Mouse (Mus musculus) cerebellum, adult 2 months (tissue): ENCODE results near the gene Katnbl1. TPM values are rescaled to one million over a fixed set of nuclear protein-coding genes. Genes with fewer than 3 reads are reported as not detected.

Experiments used
- DNase-seq, 2 experiments: peaks; one replicate each; pipeline ENCODE4 v3.0.0; 2021
- H3K27ac ChIP-seq: fragments of 200-500 bp; 2 replicates; pipeline ENCODE4 v1.5.1; 2012; ENCODE audit warnings: low read length, control low read depth, inconsistent platforms; ENCODE audit not compliant: insufficient read depth
- H3K27me3 ChIP-seq: fragments of 200-500 bp; 2 replicates; pipeline ENCODE4 v1.6.1; 2012; ENCODE audit warnings: inconsistent platforms, mild to moderate bottlenecking, low read length, moderate library complexity; ENCODE audit not compliant: control insufficient read depth, insufficient read depth
- H3K4me1 ChIP-seq: fragments of 200-500 bp; 2 replicates; pipeline ENCODE4 v1.6.1; 2011; ENCODE audit warnings: low read length; ENCODE audit not compliant: control insufficient read depth, insufficient read depth
- H3K4me3 ChIP-seq: fragments of 200-500 bp; replicated peaks from 2 replicates; pipeline ENCODE3; 2011; ENCODE audit warnings: mild to moderate bottlenecking, low read depth, low read length, control low read depth; ENCODE audit not compliant: insufficient read depth
- CTCF ChIP-seq: fragments of 200-500 bp; IDR thresholded peaks from 2 replicates; pipeline ENCODE4 v1.5.1; 2011; ENCODE audit warnings: low read depth, mild to moderate bottlenecking, control low read depth, low read length, moderate library complexity, borderline replicate concordance; ENCODE audit not compliant: insufficient read depth
- POLR2A ChIP-seq: fragments of 200-500 bp; IDR thresholded peaks from 2 replicates; pipeline ENCODE4 v1.6.1; 2011; ENCODE audit warnings: low read length, control low read depth, borderline replicate concordance; ENCODE audit not compliant: insufficient read depth
- WGBS: fragments of 180-500 bp; shearing (Covaris S2); methylation state at CpG from one replicate; pipeline ENCODE4 v1.1.7; 2018; 5-methylcytosine and 5-hydroxymethylcytosine counted together
- polyA plus RNA-seq: library from polyadenylated mRNA; depleted of rRNA; stranded (reverse); fragments of >200 nt; gene quantifications from 2 replicates; pipeline ENCODE4 v1.2.3, GENCODE M21; 2012; rRNA removed

Katnbl1 gene
- polyA plus RNA-seq: 10.7 and 11.3 TPM in 2 replicates

GRCm38 (mm10) chr2:112378973-112379898, at the start of gene Katnbl1:
Gene Katnbl1 (plus strand): TSS chr2:112379211.
- Histone ChIP-seq H3K27me3 (no peaks in the 10 kb centered on the region), H3K27ac (no peak within 1 kb of the TSS), H3K4me3 (peak within 1 kb of the TSS; percentile 57), H3K4me1 (no peaks in the 10 kb centered on the region; the same call in 1 of the 2 replicates)
- DNase-seq: peak; percentile 91 to 93
- TF ChIP-seq CTCF (peak; percentile 91), POLR2A (peak; percentile 44; the same call in 1 of the 2 replicates)
- under 1% methylated on average over 72 of the region's 72 CpGs for WGBS

- TF ChIP-seq CTCF: no peak
- TF ChIP-seq POLR2A: no peak
- H3K4me1 ChIP-seq: no peaks in the 10 kb centered on the region
- H3K27me3 ChIP-seq: no peaks in the 10 kb centered on the region
- H3K27ac ChIP-seq: no peak overlapping the region
- WGBS: 54% methylated on average over 4 of the region's 4 CpGs
- no peak for DNase-seq
- no peak overlapping the region for H3K4me3 ChIP-seq
Observed at GRCm38 (mm10) chr2:112332051-112332898, 46.7 kb upstream of the Katnbl1 start.

- Histone ChIP-seq H3K4me3 (no peak overlapping the region), H3K4me1 (no peaks in the 10 kb centered on the region), H3K27ac (no peak overlapping the region), H3K27me3 (no peaks in the 10 kb centered on the region)
- TF ChIP-seq CTCF (no peak), POLR2A (no peak)
- no peak for DNase-seq
- WGBS: 87% methylated on average over 6 of the region's 6 CpGs
Observed at GRCm38 (mm10) chr2:112337211-112337610, 41.8 kb upstream of the Katnbl1 start.

- H3K4me1 ChIP-seq: no peaks in the 10 kb centered on the region
- no peak for DNase-seq
- H3K27ac ChIP-seq: no peak overlapping the region
- no peaks in the 10 kb centered on the region for H3K27me3 ChIP-seq
- H3K4me3 ChIP-seq: no peak overlapping the region
- TF ChIP-seq CTCF (peak; percentile 34; the same call in 1 of the 2 replicates), POLR2A (no peak)
- 90% methylated on average over 2 of the region's 2 CpGs for WGBS
Observed at GRCm38 (mm10) chr2:112339736-112340135, 39.3 kb upstream of the Katnbl1 start.

- TF ChIP-seq CTCF (no peak), POLR2A (no peak)
- H3K27ac ChIP-seq: no peak overlapping the region
- WGBS: 66% methylated on average over 3 of the region's 3 CpGs
- DNase-seq: no peak
- H3K4me1 ChIP-seq: no peaks in the 10 kb centered on the region
- H3K27me3 ChIP-seq: no peaks in the 10 kb centered on the region
- H3K4me3 ChIP-seq: no peak overlapping the region
Observed at GRCm38 (mm10) chr2:112341117-112341516, 37.9 kb upstream of the Katnbl1 start.

- 90% methylated on average over 3 of the region's 3 CpGs for WGBS
- Histone ChIP-seq H3K4me1 (no peaks in the 10 kb centered on the region), H3K27me3 (no peaks in the 10 kb centered on the region), H3K27ac (no peak overlapping the region), H3K4me3 (no peak overlapping the region)
- no peak for DNase-seq
- TF ChIP-seq POLR2A: no peak
- no peak for TF ChIP-seq CTCF
Observed at GRCm38 (mm10) chr2:112348246-112348645, 30.8 kb upstream of the Katnbl1 start.

- Histone ChIP-seq H3K4me3 (no peak overlapping the region), H3K27me3 (no peaks in the 10 kb centered on the region), H3K27ac (no peak overlapping the region), H3K4me1 (no peaks in the 10 kb centered on the region)
- TF ChIP-seq POLR2A (no peak), CTCF (no peak)
- 83% methylated on average over 7 of the region's 7 CpGs for WGBS
- DNase-seq: no peak
Observed at GRCm38 (mm10) chr2:112353685-112354455, 25.1 kb upstream of the Katnbl1 start.
